Mouse (Mus musculus): Measurements from ENCODE around the gene Nfe2l1. TPM values are rescaled to one million over a fixed set of nuclear protein-coding genes. Genes with fewer than 3 reads are reported as not detected.
"Not testable (repeated sequence)": the region's sequence is repeated elsewhere in the genome, so short reads cannot be mapped to it uniquely, and the experiment has no call there.

Gene Nfe2l1
- polyA plus RNA-seq, 1 experiment from 2014 or later = 52.6 TPM

DNA sequence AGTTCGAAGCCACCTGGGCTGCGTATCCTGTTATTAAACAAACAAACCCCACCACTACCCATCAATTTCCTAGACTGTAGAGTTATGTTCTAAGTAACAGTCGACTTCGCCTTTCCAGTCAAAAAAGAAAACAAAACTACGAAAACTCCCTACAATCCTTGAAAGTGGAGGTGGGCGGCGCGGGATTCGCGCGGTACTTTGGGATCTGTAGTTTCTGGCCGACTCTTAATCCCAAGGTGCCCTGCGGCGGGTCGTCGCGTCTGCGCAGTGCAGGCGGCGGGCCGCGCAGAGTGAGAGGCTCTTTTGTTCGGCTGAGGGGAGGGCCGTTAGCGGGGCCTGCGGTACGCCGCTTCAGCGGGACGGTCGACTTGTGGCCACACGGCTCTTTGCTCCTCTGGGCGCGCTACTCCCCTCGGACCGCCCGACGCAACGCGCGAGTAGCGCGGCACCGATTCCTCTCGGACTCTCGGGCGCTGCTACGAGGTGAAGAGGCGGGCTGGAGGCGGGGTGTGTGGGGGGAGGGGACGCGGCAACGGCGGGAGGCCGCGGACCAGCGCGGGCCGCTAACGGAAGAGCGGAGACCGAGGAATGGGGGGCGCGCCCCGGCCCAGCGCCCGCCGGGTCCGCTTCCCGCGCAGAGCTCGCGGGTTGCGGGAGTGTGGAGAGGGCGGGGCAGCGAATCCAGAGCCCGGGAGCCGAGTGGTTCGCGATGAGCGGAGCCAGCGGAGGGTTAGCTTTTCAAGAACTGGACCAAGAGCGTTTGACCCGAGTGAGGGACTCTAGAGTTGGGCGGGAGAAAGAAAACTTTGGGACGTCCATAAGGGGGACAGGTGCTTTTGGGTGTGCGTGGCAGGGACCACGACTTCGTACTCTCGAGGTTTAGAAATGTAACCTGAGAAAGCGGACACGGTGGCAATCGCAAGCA lies 40.6 kb downstream of the Nfe2l1 start, which contains the start of gene Cbx1:
Gene Cbx1 (plus strand): TSS at position 257 of the 925 bp plus-strand sequence.
- H3K9me3 ChIP-seq = no peaks in the 10 kb centered on the region
- no peaks in the 10 kb centered on the region for H3K27me3 ChIP-seq (replicated peaks)
- under 1% methylated on average over 92 of the region's 93 CpGs for WGBS
- peak within 1 kb of the TSS; percentile 66 for H3K4me2 ChIP-seq (replicated peaks)
- peak within 1 kb of the TSS; percentile 97 for H3K4me3 ChIP-seq (replicated peaks)
- peak within 1 kb of the TSS; percentile 92 for H3K9ac ChIP-seq
- peak; percentile 99 for ATAC-seq
- H3K27ac ChIP-seq = peak within 1 kb of the TSS; percentile 97
- no peaks in the 10 kb centered on the region for H3K36me3 ChIP-seq
- peaks cover 10% of the 10 kb centered on the region for H3K4me1 ChIP-seq (replicated peaks)

DNA sequence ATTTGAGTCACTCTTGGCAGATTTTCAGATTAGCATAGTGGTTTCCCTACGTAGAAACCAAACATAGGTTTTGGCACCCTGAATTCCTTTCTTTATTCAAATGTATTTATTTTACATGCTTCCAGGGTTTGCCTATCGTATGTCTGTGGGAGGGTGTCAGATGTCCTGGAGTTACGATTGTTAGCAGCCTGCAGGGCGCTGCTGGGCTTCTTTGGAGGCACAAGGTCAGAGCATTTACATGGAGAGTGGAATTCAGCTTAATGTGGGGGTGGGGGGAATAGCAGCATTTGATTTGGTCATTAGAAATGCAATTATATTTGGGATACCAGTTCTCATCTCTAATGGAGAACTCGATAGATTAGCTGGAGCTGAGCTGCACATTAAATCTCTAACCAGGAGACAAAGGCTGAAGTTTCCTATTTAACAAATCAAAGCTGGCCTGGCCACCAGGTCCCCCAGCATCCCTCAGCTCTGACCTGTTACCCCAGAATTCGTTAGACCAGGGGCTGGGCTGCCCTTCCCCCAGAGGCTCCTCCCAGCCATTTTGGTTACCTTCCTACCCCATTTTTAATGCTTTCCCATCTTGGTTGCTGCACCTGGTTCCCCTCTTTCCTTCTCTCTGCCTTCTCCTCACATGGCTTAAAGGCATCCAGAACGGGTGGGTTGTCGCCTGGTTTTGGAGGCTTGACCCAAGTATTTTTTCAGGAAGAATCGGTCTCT lies 42.9 kb downstream of the Nfe2l1 start:
- WGBS = 39% methylated on average over 9 of the region's 9 CpGs
- ATAC-seq = no peak
- Histone ChIP-seq H3K4me1 (replicated peaks) (peaks cover 10% of the 10 kb centered on the region), H3K27me3 (replicated peaks) (no peaks in the 10 kb centered on the region), H3K4me3 (replicated peaks) (no peak overlapping the region), H3K9me3 (no peaks in the 10 kb centered on the region), H3K36me3 (no peaks in the 10 kb centered on the region), H3K4me2 (replicated peaks) (no peak overlapping the region), H3K9ac (no peak overlapping the region), H3K27ac (no peak overlapping the region)

GRCm38 (mm10) chr11:96784847-96785246 lies 44.9 kb downstream of the Nfe2l1 start:
- WGBS = 17% methylated on average over 7 of the region's 7 CpGs
- not testable (repeated sequence) for H3K4me1 ChIP-seq (replicated peaks); H3K36me3 ChIP-seq; H3K9ac ChIP-seq; H3K27me3 ChIP-seq (replicated peaks); H3K27ac ChIP-seq; ATAC-seq; H3K4me2 ChIP-seq (replicated peaks); H3K4me3 ChIP-seq (replicated peaks); H3K9me3 ChIP-seq

GRCm38 (mm10) chr11:96781425-96781824 lies 48.3 kb downstream of the Nfe2l1 start:
- Histone ChIP-seq H3K9ac (no peak overlapping the region), H3K4me3 (replicated peaks) (no peak overlapping the region), H3K27ac (no peak overlapping the region), H3K27me3 (replicated peaks) (no peaks in the 10 kb centered on the region), H3K36me3 (no peaks in the 10 kb centered on the region), H3K9me3 (no peaks in the 10 kb centered on the region), H3K4me2 (replicated peaks) (no peak overlapping the region), H3K4me1 (replicated peaks) (peaks cover 4% of the 10 kb centered on the region)
- WGBS = 64% methylated on average over 2 of the region's 2 CpGs
- ATAC-seq = no peak

GRCm38 (mm10) chr11:96780306-96780705 lies 49.5 kb downstream of the Nfe2l1 start:
- H3K4me1 ChIP-seq (replicated peaks) = peaks cover 10% of the 10 kb centered on the region
- H3K9me3 ChIP-seq = no peaks in the 10 kb centered on the region
- H3K4me2 ChIP-seq (replicated peaks) = no peak overlapping the region
- H3K27ac ChIP-seq = no peak overlapping the region
- WGBS = 76% methylated on average over 5 of the region's 5 CpGs
- no peak overlapping the region for H3K4me3 ChIP-seq (replicated peaks)
- no peak overlapping the region for H3K9ac ChIP-seq
- ATAC-seq = no peak
- no peaks in the 10 kb centered on the region for H3K27me3 ChIP-seq (replicated peaks)
- H3K36me3 ChIP-seq = no peaks in the 10 kb centered on the region

DNA sequence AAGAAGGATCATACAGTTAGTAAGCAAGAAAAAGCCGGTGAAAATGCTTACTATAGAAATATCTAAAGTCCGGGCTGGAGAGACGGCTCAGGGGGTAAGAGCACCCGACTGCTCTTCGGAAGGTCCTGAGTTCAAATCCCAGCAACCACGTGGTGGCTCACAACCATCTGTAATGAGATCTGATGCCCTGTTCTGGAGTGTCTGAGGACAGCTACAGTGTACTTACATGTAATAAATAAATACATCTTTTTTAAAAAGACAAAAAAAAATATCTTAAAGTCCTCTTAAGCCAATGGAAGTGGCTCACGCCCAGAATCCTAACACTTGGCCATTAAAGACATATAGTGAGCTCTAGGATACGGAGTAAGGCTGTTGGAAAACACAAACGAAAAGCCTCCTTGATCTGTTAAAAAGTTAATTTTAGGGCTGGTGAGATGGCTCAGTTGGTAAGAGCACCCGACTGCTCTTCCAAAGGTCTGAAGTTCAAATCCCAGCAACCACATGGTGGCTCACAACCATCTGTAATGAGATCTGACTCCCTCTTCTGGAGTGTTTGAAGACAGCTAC lies 51.6 kb downstream of the Nfe2l1 start:
- Histone ChIP-seq H3K4me2 (replicated peaks) (peak overlapping the region; percentile 71), H3K27ac (0 out of 2 replicates have a peak overlapping the region, but pooled peaks have one; percentile 63), H3K4me3 (replicated peaks) (peak overlapping the region; percentile 70), H3K9ac (peak overlapping the region; percentile 27; the same call in 1 of the 2 replicates)
- WGBS = 68% methylated on average over 10 of the region's 10 CpGs
- H3K27me3 ChIP-seq (replicated peaks); ATAC-seq; H3K4me1 ChIP-seq (replicated peaks); H3K36me3 ChIP-seq; H3K9me3 ChIP-seq: not testable (repeated sequence)

DNA sequence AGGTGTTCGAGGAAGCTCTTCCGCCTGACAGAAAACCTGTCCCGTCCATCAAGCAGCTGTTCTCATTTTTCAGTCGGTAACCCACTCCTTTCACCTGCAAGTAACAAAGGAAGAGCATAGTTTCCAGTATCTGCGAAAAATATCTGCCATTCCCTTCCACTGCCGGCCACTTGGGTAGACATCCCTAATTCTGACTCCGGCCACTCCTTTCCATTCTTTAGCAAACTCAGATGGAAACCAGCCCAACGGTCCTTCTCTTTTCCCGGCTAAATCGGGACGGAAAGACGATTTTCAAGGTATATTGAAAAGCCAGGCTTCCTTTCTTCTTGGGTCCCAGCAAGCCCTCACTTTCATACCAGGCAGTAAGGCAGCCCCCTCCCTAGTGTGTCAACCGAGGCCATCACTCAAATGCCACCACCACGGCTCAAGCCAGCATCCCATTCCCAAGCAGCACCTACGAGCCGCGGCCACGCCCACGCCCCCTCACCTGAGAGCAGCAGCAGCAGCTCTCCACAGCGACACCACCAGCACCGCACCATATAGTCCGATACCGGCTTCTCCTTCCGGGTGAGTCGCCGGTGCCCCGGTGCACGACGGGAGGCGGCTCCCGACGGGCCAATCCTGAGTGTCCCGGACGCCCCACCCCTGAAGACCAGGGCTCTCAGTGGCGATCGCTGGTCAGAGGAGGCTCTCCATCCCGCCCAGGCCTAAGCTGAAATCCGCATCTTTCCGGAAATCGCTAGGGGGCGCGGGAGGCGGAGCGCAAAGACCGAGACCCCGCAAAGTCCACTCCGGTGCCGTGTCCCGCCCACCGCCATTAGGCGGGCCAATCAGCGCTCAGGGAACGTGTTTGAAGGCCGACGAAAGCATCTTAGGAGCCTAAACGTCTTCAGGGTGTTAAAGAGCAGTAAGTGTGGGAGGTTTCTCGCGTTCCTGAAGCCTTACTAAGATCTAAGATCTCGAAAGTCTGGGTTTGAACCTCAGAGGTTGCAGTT lies 52.5 kb downstream of the Nfe2l1 start, which contains the start of gene Snx11:
Gene Snx11 (minus strand): TSS at position 592 of the 995 bp plus-strand sequence.
- H3K36me3 ChIP-seq = peaks cover 5% of the 10 kb centered on the region; the same call in 1 of the 2 replicates
- H3K4me2 ChIP-seq (replicated peaks) = peak within 1 kb of the TSS; percentile 71
- H3K27ac ChIP-seq = peak within 1 kb of the TSS; percentile 63; the same call in 1 of the 2 replicates
- peak; percentile 100 for ATAC-seq
- WGBS = 1% methylated on average over 59 of the region's 59 CpGs
- H3K9ac ChIP-seq = peak within 1 kb of the TSS; percentile 57
- no peaks in the 10 kb centered on the region for H3K27me3 ChIP-seq (replicated peaks)
- H3K4me3 ChIP-seq (replicated peaks) = peak within 1 kb of the TSS; percentile 70
- peaks cover 10% of the 10 kb centered on the region for H3K4me1 ChIP-seq (replicated peaks)
- no peaks in the 10 kb centered on the region for H3K9me3 ChIP-seq

DNA sequence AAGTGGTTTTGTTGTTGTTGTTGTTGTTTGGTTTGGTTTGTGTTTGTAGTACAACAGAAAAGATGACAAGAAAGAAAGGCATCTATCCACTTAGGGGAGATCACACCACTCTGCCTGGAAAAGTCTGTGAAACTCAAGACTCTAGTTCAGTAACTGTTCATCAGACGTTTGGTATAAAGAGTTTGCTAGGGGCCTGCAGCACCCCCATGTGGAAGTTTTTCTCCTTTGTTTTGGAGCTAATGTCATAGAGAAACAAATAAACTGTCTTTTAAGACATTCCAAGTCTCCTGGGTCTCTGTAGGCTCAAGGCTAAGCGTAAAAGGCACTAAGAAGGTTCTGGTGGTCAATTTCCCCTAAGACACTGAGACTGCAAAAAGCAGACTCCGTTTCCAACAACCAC lies 53.7 kb downstream of the Nfe2l1 start:
- H3K4me1 ChIP-seq (replicated peaks) = peaks cover 10% of the 10 kb centered on the region
- no peak overlapping the region for H3K27ac ChIP-seq
- WGBS = 45% methylated on average over 3 of the region's 3 CpGs
- peak overlapping the region; percentile 71 for H3K4me2 ChIP-seq (replicated peaks)
- peak overlapping the region; percentile 57 for H3K9ac ChIP-seq
- no peaks in the 10 kb centered on the region for H3K27me3 ChIP-seq (replicated peaks)
- ATAC-seq = no peak
- 0 out of 2 replicates have a peak overlapping the region, but pooled peaks have one; percentile 70 for H3K4me3 ChIP-seq (replicated peaks)
- no peaks in the 10 kb centered on the region for H3K9me3 ChIP-seq
- peaks cover 8% of the 10 kb centered on the region; the same call in 1 of the 2 replicates for H3K36me3 ChIP-seq

GRCm38 (mm10) chr11:96775665-96776064 lies 54.1 kb downstream of the Nfe2l1 start:
- Histone ChIP-seq H3K36me3 (peaks cover 9% of the 10 kb centered on the region), H3K4me2 (replicated peaks) (no peak overlapping the region), H3K4me1 (replicated peaks) (peaks cover 10% of the 10 kb centered on the region), H3K9me3 (no peaks in the 10 kb centered on the region), H3K4me3 (replicated peaks) (no peak overlapping the region), H3K9ac (no peak overlapping the region), H3K27ac (no peak overlapping the region), H3K27me3 (replicated peaks) (no peaks in the 10 kb centered on the region)
- ATAC-seq = no peak
- WGBS = 78% methylated on average over 7 of the region's 7 CpGs

DNA sequence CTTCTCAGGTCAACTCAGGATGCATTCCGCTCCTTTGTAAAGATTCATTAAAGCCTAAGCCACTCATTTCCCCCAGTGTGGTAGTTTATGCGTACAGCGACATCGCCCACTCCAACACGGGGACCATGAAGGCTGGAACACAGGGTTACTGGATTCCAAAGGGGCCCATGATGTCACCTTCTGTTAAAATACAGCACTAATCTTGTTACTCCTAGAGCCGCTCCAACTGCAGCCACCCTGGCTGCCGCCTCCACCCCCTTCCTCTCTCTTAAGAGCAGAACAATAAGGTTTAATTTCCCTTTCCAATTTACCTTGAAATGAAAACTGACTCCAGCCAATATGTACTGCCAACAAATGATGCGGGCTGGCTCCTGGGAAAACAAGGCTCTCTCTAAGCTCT lies 54.7 kb downstream of the Nfe2l1 start:
- H3K27ac ChIP-seq = no peak overlapping the region
- H3K4me3 ChIP-seq (replicated peaks) = no peak overlapping the region
- no peaks in the 10 kb centered on the region for H3K27me3 ChIP-seq (replicated peaks)
- ATAC-seq = no peak
- H3K4me2 ChIP-seq (replicated peaks) = no peak overlapping the region
- peaks cover 10% of the 10 kb centered on the region for H3K4me1 ChIP-seq (replicated peaks)
- no peak overlapping the region for H3K9ac ChIP-seq
- whole genome bisulfite sequencing = 83% methylated on average over 8 of the region's 8 CpGs
- no peaks in the 10 kb centered on the region for H3K9me3 ChIP-seq
- peaks cover 13% of the 10 kb centered on the region for H3K36me3 ChIP-seq

- H3K4me1 ChIP-seq (replicated peaks) = peaks cover 10% of the 10 kb centered on the region
Measured at GRCm38 (mm10) chr11:96774536-96774935, 55.2 kb downstream of the Nfe2l1 start.

More at GRCm38 (mm10) chr11:96774536-96774935, 55.2 kb downstream of the Nfe2l1 start:
- Histone ChIP-seq H3K4me2 (replicated peaks) (no peak overlapping the region), H3K36me3 (peaks cover 13% of the 10 kb centered on the region), H3K27me3 (replicated peaks) (no peaks in the 10 kb centered on the region), H3K9ac (no peak overlapping the region), H3K4me3 (replicated peaks) (no peak overlapping the region), H3K27ac (no peak overlapping the region), H3K9me3 (no peaks in the 10 kb centered on the region)
- 84% methylated on average over 3 of the region's 3 CpGs for WGBS
- no peak for ATAC-seq

Measured in intestine, embryonic 15.5 days (tissue).